Mouse (Mus musculus): Measurements from ENCODE around the gene Rufy1.
"Not testable (repeated sequence)": the region's sequence is repeated elsewhere in the genome, so short reads cannot be mapped to it uniquely, and the experiment has no call there.

Rufy1 gene

DNA sequence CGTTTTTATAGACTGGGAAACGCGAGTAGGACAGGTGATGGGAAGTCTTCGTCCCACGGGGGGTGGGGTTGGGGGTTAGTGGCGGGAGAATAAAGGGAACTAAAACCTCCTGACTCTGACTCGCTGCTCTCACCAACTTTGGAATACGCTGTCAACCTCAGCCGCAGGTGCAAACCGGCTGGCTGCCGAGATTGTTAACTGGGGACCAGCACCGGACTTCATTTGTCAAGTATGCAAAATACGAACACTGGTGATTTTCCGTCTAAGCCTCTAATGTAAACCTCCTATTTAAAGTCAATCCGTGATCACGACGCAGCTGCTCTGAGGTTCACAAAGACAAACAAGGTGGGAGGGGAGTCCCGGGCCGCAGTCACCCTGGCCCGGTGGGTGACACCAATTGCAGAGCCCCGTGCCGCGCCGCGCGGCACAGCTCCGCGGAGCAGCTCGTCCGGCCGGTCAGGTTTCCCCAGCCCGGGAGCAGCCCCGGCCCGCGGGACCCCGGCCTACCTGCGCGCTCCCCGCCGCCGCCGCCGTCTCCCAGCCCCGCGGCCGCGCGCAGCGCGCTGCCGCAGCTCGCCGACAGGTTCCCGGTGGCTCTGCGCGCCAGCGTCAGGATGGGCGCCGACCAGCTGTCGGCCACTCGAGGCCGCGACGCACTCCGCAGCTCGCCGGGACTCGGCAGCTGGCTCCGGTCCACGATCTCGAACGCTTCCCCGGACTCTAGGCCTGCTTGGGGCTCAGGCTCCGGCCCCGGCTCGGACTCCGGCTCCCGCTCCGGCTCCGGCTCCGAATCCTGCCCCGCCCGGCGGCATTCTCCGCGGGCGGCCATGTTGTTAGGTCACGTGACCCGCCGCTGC is at the start of gene Rufy1:
Rufy1 (minus strand) TSS at position 849 of the 857 bp plus-strand sequence.
- DNase-seq (ENCODE audit: low spot score): peak; percentile 81

DNA sequence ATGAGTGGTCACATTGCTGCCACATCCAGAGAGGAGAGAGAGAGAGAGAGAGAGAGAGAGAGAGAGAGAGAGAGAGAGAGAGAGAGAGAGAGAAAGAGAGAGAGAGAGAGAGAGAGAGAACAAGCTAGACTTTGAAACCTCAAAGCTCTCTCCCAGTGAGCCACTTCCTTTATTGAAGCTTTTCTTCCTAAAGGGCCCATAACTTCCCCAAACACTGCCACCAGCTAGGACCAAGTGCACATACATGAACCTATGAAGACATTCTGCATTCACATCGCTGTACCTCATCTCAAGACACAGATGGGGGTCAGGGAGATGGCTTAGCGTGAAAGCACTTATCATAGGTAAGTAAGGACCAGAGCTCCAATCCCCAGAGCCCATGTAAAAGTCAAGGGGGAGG is 47.1 kb upstream of the Rufy1 start:
- DNase-seq (ENCODE audit: low spot score): no peak

DNA sequence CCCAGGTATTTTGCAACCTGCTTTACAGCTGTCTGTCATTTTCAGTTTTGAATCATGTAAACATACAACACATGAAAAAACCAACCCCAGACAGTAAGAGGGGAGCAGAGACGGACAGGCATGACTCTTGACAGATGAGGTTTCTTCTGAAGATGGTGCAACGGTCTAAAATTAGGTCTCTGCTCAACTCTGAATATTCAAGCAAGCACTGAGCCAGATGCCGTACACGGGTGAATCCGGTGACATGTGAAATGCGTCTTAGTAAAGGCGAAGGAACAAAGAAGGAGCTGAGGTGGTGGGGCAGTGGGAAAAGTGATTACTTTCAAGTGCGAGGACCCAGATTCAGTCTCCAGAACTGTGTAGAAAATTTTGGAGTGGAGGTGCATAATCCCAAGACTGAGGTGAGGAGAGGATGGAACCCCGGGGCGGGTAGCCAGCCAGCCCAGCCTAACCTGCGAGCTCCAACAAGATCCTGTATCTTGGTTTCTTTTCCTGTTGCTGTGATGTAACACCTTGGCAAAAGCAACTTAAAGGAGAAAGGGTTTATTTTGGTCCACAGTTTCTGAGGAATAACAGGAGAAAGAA is 46.7 kb upstream of the Rufy1 start:
- DNase-seq (ENCODE audit: low spot score): no peak

DNA sequence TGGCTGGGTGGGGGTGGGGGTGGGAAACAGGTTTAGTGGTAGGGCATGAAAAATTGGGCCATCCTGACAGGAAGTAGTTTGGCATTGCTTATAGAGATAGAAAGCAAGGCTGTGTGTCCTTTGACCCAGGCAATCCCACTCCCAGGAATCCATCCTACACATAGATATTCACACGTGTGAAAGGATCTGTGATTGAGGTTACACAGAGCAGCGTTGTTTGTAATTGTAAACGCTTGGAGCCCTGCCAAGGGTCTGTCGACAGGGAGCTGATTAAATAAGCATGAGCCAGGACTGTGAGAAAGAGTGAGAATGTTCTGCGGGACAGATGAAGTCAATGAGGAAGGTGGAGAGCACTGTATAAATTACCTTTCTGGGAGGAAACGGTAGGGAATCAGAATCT is 46.0 kb upstream of the Rufy1 start:
- no peak for DNase-seq (ENCODE audit: low spot score)

DNA sequence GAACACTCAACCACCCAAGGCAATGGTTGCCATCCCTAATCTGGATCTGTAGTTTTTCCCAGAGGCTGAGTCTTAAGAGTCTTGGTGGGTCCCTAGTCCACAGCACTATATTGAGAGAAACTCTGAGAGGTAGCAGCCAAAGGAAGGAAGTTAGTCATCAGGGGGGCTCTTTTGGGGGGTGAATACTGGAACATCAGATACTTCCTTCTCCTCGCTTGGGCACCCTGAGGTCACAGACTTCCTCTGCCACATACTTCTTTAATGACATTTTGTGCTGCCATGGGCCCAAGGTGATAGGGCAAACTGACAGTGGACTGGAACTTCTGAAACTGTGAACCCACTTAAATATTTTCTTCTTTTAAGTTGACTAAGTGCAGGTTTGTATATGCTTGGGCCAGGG is 43.0 kb upstream of the Rufy1 start:
- no peak for DNase-seq (ENCODE audit: low spot score)

DNA sequence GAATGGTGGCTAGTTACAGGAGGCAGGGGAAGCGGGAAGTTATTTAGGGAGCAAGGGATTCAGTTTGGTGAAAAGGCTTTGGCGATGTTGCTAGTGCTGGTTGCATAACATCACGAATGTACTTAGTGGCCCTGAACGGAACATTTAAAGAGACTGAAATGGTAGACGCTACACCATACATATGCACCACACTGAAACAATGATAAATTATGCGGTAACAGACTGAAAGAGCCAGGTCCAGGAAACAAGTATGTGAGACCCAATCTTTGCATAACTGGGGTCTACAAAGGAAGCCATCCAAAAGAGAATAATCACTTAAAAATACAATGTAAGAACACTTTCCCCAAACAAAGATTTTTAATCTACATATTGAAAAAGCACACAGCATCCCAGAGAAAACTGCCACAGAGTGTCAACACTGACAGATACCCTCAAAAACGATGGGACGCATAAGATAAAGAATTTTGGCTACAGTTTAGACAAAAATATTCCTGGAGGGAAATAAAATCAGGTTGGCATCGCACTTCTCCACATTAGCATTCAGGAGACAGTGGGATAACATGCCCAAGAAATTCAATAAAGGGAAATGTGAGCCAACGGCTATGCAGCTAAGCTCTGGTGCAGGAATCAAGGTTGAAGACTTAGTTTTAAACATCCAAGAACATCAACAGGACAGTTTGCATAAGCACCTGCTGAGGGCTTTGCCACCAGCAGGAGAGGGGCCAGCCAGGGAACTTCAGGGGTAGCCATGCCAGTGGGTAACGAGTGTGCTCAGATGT is 41.4 kb upstream of the Rufy1 start:
- no peak for DNase-seq (ENCODE audit: low spot score)

DNA sequence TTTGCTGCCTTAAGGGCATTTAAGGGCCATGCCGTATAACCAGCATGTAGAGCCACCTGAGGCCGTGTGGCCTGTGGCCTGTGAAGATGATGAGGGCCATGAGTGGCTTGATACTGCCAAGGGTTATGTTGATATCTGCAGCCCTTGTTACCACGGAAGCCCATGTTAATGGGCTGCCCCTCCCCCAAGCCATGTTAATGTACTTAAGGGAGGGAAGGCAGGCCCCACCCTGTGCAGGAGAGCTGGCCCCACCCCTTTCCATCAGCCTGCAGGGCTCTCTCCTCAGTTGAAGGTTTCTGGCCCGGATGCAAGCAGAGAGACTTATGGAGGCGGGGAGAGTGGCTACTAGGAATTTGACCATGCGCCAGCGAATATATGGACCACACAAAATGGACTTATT is 30.6 kb upstream of the Rufy1 start:
- DNase-seq (ENCODE audit: low spot score): no peak

DNA sequence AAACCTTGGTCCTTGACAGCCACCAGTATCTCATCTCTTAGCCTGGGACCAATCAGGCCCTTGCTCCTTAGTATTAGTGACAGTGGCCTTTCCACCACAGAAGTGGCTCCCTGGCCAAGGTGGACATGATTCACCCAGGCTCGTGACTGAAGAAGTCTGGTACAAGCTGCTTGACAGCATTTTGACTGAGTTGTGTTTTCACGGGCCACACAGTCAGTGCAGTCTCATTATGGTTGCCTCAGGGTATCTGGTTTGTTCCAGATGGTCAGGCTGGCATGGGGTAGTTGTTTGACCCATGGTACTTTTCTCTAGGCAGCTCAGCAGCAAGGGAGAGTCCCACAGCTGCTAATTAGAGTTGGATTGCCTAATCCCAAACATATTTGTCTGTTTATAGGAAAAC is 28.3 kb upstream of the Rufy1 start:
- no peak for DNase-seq (ENCODE audit: low spot score)

DNA sequence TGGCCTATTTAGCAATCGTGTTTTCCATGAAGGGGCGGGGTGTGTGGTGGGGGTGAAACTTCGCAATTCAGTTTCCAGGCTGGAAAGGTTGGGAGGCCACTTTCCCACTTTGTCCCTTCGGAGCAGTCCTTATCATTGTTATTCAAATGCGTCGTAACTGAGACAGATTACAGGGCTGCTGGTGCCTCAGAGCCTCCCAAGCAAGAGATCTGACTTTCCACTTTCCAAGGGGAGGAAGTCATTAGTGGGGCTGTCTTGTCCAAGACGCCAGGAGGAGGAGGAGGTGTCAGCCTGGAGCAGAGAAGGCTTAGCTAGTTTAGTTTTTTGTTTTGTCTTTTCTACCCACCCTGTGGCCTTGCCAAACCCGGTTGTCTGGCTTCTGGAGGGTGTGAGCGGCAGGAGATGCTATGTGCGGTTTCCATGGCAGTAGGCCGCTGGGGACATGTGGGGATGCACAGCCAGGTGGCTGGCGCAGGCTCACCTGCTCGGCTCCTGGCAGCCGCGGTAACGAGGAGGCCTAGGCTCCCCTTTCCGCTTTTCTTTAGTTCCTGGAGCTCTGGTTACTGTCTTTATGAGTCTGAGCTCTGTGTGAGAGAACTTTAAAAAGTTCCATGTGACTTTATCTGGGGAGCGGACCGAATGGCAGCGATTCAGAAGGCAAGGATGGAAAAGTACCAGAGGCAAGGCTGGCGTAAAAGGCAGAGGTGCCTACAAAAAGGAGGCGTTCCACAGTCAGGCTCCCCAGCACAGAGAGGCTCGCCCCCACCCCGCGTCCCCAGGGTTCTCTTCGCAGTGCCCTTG is 26.4 kb upstream of the Rufy1 start:
- DNase-seq (ENCODE audit: low spot score): no peak

DNA sequence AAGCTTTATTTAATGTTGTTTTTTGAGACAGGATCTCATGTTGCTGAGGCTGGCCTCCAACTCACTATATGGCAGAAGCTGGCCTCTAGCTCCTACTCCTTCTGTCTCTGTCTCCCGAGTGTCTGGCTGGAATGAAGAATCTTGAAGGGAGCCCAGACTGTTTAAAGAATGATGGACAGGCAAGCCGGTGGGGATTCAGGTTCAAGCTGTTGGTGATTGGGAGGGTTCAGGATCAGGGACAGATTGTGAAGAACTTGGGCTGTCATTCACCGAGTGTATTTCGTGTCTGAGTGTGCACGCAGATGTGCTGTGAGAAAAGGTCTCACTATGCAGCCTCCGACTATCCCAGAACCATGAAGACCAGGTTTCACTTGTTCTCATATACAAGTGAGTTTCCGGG is 25.5 kb upstream of the Rufy1 start:
- no peak for DNase-seq (ENCODE audit: low spot score)

DNA sequence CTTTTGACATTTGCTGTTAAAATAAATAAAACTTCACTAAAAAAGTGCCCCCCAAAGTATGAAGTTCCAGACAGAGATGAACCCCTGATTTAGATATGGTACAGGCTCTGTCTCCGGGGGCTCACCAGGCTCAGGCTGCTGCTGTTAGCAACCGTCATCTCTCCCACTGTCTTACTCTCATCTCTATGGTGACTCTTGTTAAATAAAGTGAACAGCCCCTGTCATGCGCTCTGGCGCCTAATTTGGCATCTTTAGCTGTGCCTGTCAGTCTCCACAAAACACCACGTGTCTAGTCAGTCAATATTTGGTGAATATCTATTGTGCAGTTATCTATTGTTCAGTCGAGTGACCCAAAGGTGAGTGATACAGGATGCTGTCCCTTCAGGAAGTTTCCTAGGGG is 24.0 kb upstream of the Rufy1 start:
- no peak for DNase-seq (ENCODE audit: low spot score)

DNA sequence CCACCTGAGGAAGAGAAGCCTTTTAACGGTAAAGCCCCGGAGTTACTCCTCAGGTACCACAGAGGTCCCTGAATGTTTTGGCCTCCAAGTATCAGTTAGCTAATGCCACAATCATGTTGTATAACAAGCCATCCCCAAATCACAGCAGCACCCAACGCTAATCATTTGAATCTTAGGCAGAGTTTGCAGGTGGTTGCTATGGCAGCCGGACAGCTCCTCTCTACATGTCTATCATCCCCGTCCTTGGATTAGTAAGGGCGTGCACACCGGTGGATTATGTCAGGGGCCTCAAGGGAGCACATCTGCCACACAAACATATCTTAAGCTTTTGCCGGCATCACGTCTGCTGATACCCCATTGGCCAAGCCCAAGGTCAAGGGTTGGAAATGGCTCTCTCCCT is 19.3 kb upstream of the Rufy1 start:
- no peak for DNase-seq (ENCODE audit: low spot score)

DNA sequence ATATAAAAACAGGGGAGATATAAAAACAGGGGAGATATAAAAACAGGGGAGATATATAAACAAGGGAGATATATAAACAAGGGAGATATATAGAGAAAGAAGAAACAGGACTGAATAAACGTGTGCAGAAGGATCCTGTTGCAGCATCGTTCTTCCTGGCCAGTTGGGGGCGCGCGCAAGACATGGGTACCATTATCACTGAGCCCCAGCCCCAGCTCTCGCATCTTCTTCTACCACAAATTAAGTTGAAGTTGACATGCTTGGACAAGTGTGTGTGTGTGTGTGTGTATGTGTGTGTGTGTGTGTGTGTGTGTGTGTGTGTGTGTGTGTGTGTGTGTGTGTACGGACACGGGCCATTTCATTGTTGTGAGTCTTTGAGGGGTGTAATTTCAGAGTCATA is 17.2 kb upstream of the Rufy1 start:
- DNase-seq (ENCODE audit: low spot score): not testable (repeated sequence)

DNA sequence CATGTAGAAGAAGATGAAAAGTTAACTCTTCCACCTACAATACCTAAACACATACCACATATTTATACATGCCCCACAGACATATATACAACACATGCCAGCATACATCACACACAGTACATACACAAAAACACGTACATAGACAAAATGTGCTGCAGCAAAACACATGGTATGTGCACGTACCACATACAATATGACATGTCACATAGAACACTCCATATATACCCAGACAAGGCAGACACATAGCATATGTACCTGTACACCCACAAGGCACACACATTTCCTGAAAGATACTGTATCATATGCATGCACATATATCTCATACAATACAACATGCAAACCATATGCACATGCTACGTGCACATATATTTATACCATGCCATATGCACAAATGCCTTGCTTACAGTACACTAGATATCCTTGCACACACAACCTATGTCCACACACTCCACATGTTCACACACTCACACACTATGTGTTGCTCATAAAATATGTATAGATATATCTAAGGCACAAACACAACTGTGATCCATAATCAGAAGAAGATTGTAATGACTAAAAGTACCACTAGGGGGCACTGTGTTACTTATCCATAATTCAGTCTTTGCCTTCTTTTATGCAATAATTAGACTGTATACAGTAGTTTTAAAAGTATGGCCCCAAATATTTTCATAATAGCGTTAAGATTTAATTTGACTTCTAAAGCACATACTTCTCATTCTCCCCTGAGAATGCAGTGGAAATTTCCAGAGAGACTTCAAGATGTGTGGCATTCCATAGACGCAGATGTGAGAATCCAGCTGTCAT is 12.5 kb upstream of the Rufy1 start:
- peak; percentile 58 for DNase-seq (ENCODE audit: low spot score)

DNA sequence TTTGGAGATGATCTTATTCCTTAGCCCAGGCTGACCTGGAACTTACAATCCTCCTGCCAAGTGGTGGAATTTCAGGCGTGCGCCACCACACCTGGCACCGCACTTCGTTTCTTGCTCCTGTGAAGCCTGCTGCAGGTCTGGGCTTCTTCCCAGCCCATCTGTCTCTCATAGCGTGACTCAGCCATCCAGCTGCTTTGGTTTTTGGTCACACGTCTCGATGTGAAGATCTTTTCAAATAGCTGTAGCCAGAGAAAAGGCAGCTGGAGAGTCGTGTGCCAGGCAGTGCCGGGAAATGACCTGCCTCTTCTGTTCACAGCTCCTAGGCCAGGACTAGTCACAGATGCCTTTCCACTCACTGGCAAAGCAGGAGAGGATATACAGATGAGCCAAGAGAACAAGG is 10.7 kb upstream of the Rufy1 start:
- DNase-seq (ENCODE audit: low spot score): no peak

DNA sequence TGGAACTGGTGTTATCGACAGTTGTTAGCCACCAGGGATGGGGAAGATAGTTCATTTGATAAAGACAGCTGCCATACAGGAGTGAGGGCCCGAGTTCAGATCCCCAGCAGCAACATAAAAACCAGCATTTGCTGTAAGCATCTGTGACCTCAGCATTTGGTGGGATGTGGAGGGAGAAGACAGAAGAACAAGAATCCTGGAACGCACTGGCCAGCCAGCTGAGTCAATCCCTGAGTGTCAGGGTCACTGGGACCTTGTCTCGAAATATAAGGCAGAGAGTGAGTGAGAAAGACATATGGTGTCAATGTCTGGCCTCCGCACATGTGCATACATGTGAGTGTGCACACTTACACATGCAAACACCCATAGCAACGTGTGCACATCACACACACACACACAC is 9.8 kb upstream of the Rufy1 start:
- DNase-seq (ENCODE audit: low spot score): no peak

DNA sequence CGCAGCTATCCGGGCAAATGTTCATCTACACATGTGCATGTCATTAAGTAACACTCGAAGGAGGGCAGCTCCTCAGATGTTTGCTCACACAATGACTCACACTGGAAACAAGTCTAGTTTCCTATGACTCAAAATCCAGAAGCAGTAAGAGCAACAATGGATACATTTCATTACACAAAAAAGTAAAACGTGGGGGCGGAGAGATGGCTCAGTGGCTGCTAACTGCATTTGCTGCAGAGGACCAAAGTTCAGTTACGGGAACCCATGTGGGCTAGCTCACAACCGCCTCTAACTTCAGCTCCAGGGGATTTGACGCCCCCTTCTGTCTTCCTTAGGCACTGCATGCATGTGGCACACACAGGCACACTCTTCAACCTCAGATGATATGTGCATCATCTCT is 8.9 kb upstream of the Rufy1 start:
- DNase-seq (ENCODE audit: low spot score): no peak

DNA sequence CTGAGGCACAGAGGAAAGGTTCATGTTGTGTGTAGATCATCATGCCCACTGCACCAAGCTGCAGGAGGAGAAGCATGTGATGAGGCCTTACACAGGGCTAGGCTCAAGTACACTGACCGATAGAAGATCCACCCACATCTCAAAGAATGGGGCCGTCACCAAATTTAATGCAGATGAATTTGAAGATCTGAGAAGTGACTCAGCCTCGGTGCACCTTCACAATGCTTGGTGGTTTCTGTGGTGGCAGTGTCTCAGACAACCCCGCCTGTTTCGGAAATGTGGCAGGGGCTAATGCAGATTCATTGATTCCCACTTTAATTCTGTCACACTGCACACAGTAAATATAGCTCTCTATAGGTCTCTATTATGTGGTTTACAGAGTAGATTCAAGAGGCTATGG is 2.0 kb upstream of the Rufy1 start:
- DNase-seq (ENCODE audit: low spot score): no peak

DNA sequence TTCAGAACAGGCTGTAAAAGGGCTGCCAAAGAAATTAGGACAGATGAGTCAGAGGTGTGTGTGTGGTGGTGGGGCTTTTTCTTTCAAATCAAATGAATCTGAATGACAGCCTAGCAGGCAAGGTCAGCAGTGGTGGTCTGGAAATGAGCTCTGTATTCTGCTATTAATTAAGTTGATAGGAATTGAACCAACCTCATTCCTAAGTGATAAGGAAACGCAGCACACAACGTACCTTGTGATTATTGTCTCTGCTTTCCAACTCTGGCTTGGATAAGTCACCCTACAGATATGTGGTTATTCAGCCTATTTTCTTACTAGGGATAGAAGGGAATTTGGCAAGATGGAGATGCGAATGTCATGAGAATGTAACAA is 1.1 kb upstream of the Rufy1 start:
- no peak for DNase-seq (ENCODE audit: low spot score)

DNA sequence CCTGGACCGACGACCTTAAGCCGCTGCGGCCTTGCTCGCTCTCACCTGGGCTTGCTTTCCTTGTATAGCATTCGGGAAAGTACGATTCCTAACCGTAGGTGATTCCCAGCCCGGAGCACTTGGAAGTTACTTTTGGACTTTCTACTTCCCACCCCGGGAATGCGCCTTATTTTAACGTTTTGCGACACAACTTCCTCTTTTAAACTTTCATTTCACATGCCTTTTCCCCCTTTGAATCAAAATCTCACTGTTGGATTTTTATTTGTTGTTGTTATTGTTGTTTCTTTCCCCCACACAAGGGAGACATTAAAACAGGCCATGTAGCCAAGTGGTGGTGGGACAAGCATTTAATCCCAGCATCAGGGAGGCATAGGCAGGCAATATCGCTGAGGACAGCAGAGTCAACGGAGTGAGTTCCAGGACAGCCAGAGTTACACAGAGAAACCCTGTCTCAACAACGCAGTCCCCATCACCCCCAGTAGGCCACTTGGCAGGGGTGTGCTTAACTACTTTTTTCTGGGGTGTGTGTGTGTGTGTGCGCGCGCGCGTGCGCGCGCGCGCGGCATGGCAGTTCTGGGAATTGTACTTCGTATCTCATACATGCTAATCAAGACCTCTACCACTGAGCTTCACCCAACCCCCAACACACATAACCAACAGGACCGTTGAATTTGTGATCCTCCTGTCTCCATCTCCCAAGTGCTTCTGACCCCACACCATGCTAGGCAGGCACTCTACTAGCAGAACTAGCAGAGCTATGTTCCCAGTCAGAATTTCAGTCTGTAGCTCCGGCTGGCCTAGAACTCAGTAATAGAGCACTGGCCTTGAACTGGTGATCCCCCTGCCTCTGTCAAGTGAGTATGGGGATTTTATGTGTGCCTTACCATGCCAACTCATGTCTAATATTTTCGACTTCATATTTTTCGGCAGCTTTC is 476 bp upstream of the Rufy1 start:
- peak; percentile 54 for DNase-seq (ENCODE audit: low spot score)
